Mouse (Mus musculus) embryonic facial prominence, embryonic 15.5 days (tissue): Measurements from ENCODE around the gene 4930523C07Rik. TPM values are rescaled to one million over a fixed set of nuclear protein-coding genes. Genes with fewer than 3 reads are reported as not detected.
A peak's percentile ranks its signal among the peaks of the same experiment; 100 is the strongest.

ENCODE experiments used
- ATAC-seq: fragments of 200-750 bp; cut with Nextera tagmentation; 2 replicates; pipeline ENCODE4 v1.8.0; 2017; ENCODE audit warnings: low read depth, moderate TSS enrichment; ENCODE audit not compliant: insufficient number of reproducible peaks, low FRiP score, low TSS enrichment
- H3K27ac ChIP-seq: fragments of 300-500 bp; sonication (generic); replicated peaks from 2 replicates; pipeline ENCODE4 v1.5.1; 2015; ENCODE audit warnings: mild to moderate bottlenecking, inconsistent platforms
- H3K27me3 ChIP-seq: fragments of 300-500 bp; sonication (generic); 2 replicates; pipeline ENCODE4 v1.6.1; 2015; ENCODE audit warnings: inconsistent platforms
- H3K36me3 ChIP-seq: fragments of 300-500 bp; sonication (generic); 2 replicates; pipeline ENCODE4 v1.6.1; 2015; ENCODE audit warnings: mild to moderate bottlenecking, inconsistent platforms
- H3K4me1 ChIP-seq: fragments of 300-500 bp; sonication (generic); 2 replicates; pipeline ENCODE4 v1.6.1; 2015; ENCODE audit warnings: inconsistent platforms
- H3K4me2 ChIP-seq: fragments of 300-500 bp; sonication (generic); replicated peaks from 2 replicates; pipeline ENCODE4 v1.6.1; 2015; ENCODE audit warnings: mild to moderate bottlenecking, inconsistent platforms
- H3K4me3 ChIP-seq: fragments of 300-500 bp; sonication (generic); replicated peaks from 2 replicates; pipeline ENCODE4 v1.5.1; 2015; ENCODE audit warnings: mild to moderate bottlenecking, inconsistent platforms
- H3K9ac ChIP-seq: fragments of 300-500 bp; sonication (generic); 2 replicates; pipeline ENCODE4 v1.6.1; 2015; ENCODE audit warnings: inconsistent platforms
- H3K9me3 ChIP-seq: fragments of 300-500 bp; sonication (generic); replicated peaks from 2 replicates; pipeline ENCODE4 v1.6.1; 2016; ENCODE audit warnings: inconsistent platforms
- WGBS: fragments of 180-500 bp; shearing (Covaris S2); methylation state at CpG from one replicate; pipeline ENCODE4 v1.1.7; 2015; 5-methylcytosine and 5-hydroxymethylcytosine counted together
- polyA plus RNA-seq: library from polyadenylated mRNA; unstranded; fragments of >200 nt; fragmentation: Nextera tagmentation; extraction: Ambion mirVana; gene quantifications from 2 replicates; pipeline ENCODE4 v1.2.1, GENCODE M21; 2015

The 4930523C07Rik gene
- polyA plus RNA-seq, 1 experiment from 2014 or later, result 15.7 TPM

- H3K27me3 ChIP-seq, result no peaks in the 10 kb centered on the region
- no peak overlapping the region for H3K4me2 ChIP-seq
- 75% methylated on average over 4 of the region's 4 CpGs for WGBS
- H3K27ac ChIP-seq, result no peak overlapping the region
- H3K36me3 ChIP-seq, result no peaks in the 10 kb centered on the region
- no peaks in the 10 kb centered on the region for H3K9me3 ChIP-seq
- ATAC-seq, result no peak
- peaks cover 3% of the 10 kb centered on the region; the same call in 1 of the 2 replicates for H3K4me1 ChIP-seq
- H3K4me3 ChIP-seq, result no peak overlapping the region
- H3K9ac ChIP-seq, result no peak overlapping the region
Measured at GRCm38 (mm10) chr1:160033948-160034598, 10.1 kb upstream of the 4930523C07Rik start.

- Histone ChIP-seq H3K4me3 (no peak overlapping the region), H3K36me3 (no peaks in the 10 kb centered on the region), H3K9me3 (no peaks in the 10 kb centered on the region), H3K27ac (no peak overlapping the region), H3K27me3 (no peaks in the 10 kb centered on the region), H3K4me1 (peaks cover 3% of the 10 kb centered on the region; the same call in 1 of the 2 replicates), H3K4me2 (no peak overlapping the region), H3K9ac (no peak overlapping the region)
- ATAC-seq, result no peak
- 53% methylated on average over 3 of the region's 3 CpGs for WGBS
Measured at GRCm38 (mm10) chr1:160035561-160035960, 8.6 kb upstream of the 4930523C07Rik start.

GRCm38 (mm10) chr1:160036996-160037521, 7.1 kb upstream of the 4930523C07Rik start:
- peak; percentile 57; the same call in 1 of the 2 replicates for ATAC-seq
- H3K27ac ChIP-seq, result peak overlapping the region; percentile 29; the same call in 1 of the 2 replicates
- no peaks in the 10 kb centered on the region for H3K27me3 ChIP-seq
- 63% methylated on average over 5 of the region's 5 CpGs for WGBS
- H3K4me3 ChIP-seq, result no peak overlapping the region
- H3K36me3 ChIP-seq, result no peaks in the 10 kb centered on the region
- no peak overlapping the region for H3K9ac ChIP-seq
- peaks cover 3% of the 10 kb centered on the region; the same call in 1 of the 2 replicates for H3K4me1 ChIP-seq
- no peaks in the 10 kb centered on the region for H3K9me3 ChIP-seq
- H3K4me2 ChIP-seq, result no peak overlapping the region

- Histone ChIP-seq H3K27me3 (no peaks in the 10 kb centered on the region), H3K4me2 (no peak overlapping the region), H3K4me3 (no peak overlapping the region), H3K9me3 (no peaks in the 10 kb centered on the region), H3K4me1 (peaks cover 3% of the 10 kb centered on the region), H3K9ac (no peak overlapping the region), H3K27ac (no peak overlapping the region), H3K36me3 (no peaks in the 10 kb centered on the region)
- ATAC-seq, result no peak
- WGBS, result 44% methylated on average over 7 of the region's 7 CpGs
Measured at GRCm38 (mm10) chr1:160039951-160040645, 4.1 kb upstream of the 4930523C07Rik start.

- Histone ChIP-seq H3K9me3 (no peaks in the 10 kb centered on the region), H3K27me3 (no peaks in the 10 kb centered on the region), H3K4me3 (no peak overlapping the region), H3K27ac (no peak overlapping the region), H3K9ac (no peak overlapping the region), H3K4me2 (no peak overlapping the region), H3K4me1 (peaks cover 6% of the 10 kb centered on the region), H3K36me3 (no peaks in the 10 kb centered on the region)
- 78% methylated on average over 7 of the region's 7 CpGs for WGBS
- no peak for ATAC-seq
Measured at GRCm38 (mm10) chr1:160041264-160041775, 2.9 kb upstream of the 4930523C07Rik start.

- H3K27ac ChIP-seq, result no peak overlapping the region
- H3K4me1 ChIP-seq, result peaks cover 4% of the 10 kb centered on the region
- no peak overlapping the region for H3K9ac ChIP-seq
- H3K27me3 ChIP-seq, result no peaks in the 10 kb centered on the region
- H3K36me3 ChIP-seq, result no peaks in the 10 kb centered on the region
- WGBS, result 69% methylated on average over 7 of the region's 7 CpGs
- H3K4me2 ChIP-seq, result no peak overlapping the region
- H3K9me3 ChIP-seq, result no peaks in the 10 kb centered on the region
- H3K4me3 ChIP-seq, result no peak overlapping the region
- ATAC-seq, result no peak
Measured at GRCm38 (mm10) chr1:160042351-160042750, 1.8 kb upstream of the 4930523C07Rik start.

- peaks cover 2% of the 10 kb centered on the region; the same call in 1 of the 2 replicates for H3K4me1 ChIP-seq
- no peak overlapping the region for H3K4me3 ChIP-seq
- H3K36me3 ChIP-seq, result no peaks in the 10 kb centered on the region
- no peak overlapping the region for H3K27ac ChIP-seq
- no peak overlapping the region for H3K9ac ChIP-seq
- peak overlapping the region; percentile 82 for H3K4me2 ChIP-seq
- no peak for ATAC-seq
- no peaks in the 10 kb centered on the region for H3K27me3 ChIP-seq
- 87% methylated on average over 13 of the region's 13 CpGs for WGBS
- no peaks in the 10 kb centered on the region for H3K9me3 ChIP-seq
Measured at GRCm38 (mm10) chr1:160043271-160043975, 759 bp upstream of the 4930523C07Rik start.

GRCm38 (mm10) chr1:160045056-160045715, 1.0 kb downstream of the 4930523C07Rik start:
- no peak for ATAC-seq
- Histone ChIP-seq H3K4me2 (peak overlapping the region; percentile 82), H3K27ac (no peak overlapping the region), H3K4me3 (peak overlapping the region; percentile 54), H3K9me3 (no peaks in the 10 kb centered on the region), H3K4me1 (peaks cover 2% of the 10 kb centered on the region; the same call in 1 of the 2 replicates), H3K36me3 (no peaks in the 10 kb centered on the region), H3K27me3 (no peaks in the 10 kb centered on the region), H3K9ac (no peak overlapping the region)
- 54% methylated on average over 3 of the region's 3 CpGs for WGBS

GRCm38 (mm10) chr1:160045971-160046370, 1.8 kb downstream of the 4930523C07Rik start:
- no peak for ATAC-seq
- Histone ChIP-seq H3K4me1 (peaks cover 2% of the 10 kb centered on the region; the same call in 1 of the 2 replicates), H3K9me3 (no peaks in the 10 kb centered on the region), H3K4me3 (no peak overlapping the region), H3K9ac (no peak overlapping the region), H3K27me3 (no peaks in the 10 kb centered on the region), H3K4me2 (no peak overlapping the region), H3K36me3 (no peaks in the 10 kb centered on the region), H3K27ac (no peak overlapping the region)
- 81% methylated on average over 5 of the region's 5 CpGs for WGBS

GRCm38 (mm10) chr1:160046786-160047185, 2.6 kb downstream of the 4930523C07Rik start:
- peaks cover 2% of the 10 kb centered on the region; the same call in 1 of the 2 replicates for H3K4me1 ChIP-seq
- 82% methylated on average over 4 of the region's 4 CpGs for WGBS
- no peak overlapping the region for H3K27ac ChIP-seq
- no peak overlapping the region for H3K4me2 ChIP-seq
- no peak overlapping the region for H3K4me3 ChIP-seq
- ATAC-seq, result no peak
- H3K9ac ChIP-seq, result no peak overlapping the region
- no peaks in the 10 kb centered on the region for H3K36me3 ChIP-seq
- H3K27me3 ChIP-seq, result no peaks in the 10 kb centered on the region
- H3K9me3 ChIP-seq, result no peaks in the 10 kb centered on the region
